Mouse (Mus musculus) gonadal fat pad, adult 2 months (tissue): ENCODE measurements around the gene Gprc5d. TPM values are rescaled to one million over a fixed set of nuclear protein-coding genes. Genes with fewer than 3 reads are reported as not detected.
A peak's percentile ranks its signal among the peaks of the same experiment; 100 is the strongest.

Source experiments
- DNase-seq: peaks from one replicate; pipeline ENCODE4 v3.0.0-alpha.2; 2012; ENCODE audit warnings: low read depth
- polyA plus RNA-seq: library from polyadenylated mRNA; depleted of rRNA; stranded (reverse); fragments of >200 nt; gene quantifications from 2 replicates; pipeline ENCODE4 v1.2.3, GENCODE M21; 2012

Gene Gprc5d
- polyA plus RNA-seq, 1 experiment: 0.12 TPM

DNA sequence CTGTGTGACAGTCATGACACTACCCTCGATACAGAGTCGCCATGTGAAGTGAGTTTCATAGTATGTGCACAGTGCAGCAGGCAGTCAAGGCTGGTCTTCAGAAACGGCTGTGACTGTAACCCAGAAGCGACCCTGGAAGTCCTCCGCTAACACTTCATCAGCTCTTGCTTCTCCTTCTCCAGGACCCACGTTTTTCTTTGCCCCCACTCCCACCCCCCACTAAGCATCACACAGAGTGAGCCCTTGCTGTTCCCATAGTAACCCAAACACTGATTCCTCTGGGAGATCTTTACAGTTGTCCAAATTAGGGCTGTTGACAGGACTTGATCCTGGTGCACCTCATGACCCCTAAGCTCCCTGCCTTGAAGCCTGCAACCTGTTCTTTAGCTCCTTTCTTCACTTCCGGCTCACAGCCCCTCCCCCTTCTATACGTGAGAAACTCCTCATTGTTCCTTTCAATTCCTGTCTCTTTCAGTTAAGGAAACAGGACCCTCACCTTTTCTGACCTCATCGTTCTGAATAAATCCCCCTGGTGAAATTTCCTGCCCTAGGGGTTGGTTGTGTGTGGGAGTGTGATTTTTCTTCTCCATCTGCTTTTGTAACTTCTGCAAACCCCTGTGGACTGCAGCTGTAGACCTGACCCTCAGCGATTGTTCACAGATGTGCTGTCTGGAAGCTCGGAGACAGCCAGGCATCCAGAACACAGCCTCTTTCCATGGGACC lies 18.5 kb upstream of the Gprc5d start:
- DNase-seq: no peak

DNA sequence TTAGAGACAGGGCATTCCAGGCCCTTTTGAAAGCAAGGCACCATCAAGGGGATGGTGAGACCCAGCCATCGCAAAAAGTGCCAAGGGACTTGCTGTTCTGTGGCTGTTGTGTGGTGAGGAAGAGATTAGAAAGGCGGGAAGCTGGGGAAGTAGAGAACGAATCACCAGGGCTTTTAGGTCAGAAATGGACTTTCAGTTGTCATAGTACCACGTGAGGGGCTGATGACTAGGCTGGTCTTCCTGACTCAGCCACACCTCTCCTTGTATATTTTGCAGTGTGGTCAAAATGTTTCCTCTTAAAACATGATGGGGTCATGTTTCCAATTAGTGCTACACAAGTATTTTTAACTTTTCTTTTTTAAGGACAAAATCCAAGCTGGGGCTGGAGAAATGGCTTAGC lies 17.7 kb upstream of the Gprc5d start:
- no peak for DNase-seq

DNA sequence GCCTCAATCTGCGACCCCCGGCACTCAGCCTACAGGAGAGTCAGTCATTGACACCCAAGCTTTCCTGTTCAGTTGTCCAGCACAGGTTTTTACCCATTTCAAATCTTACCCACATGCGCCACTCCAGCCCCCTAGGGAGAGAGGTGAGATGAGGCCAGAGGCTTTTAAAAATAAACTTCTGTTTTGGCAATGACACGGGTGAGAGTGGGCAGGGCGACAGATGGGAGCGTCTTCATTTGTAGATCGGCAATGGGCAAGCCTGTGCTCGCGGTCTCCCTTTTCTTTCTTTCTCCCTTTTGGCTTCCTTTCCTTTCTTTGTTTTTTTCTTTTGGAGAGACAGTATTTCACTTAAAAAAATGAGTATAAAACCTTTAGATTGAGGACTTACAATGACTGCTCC lies 15.4 kb upstream of the Gprc5d start:
- no peak for DNase-seq

- DNase-seq: no peak
Observed at GRCm38 (mm10) chr6:135133086-135133485, 15.0 kb upstream of the Gprc5d start.

- DNase-seq: no peak
Observed at GRCm38 (mm10) chr6:135124755-135125380, 6.8 kb upstream of the Gprc5d start.

DNA sequence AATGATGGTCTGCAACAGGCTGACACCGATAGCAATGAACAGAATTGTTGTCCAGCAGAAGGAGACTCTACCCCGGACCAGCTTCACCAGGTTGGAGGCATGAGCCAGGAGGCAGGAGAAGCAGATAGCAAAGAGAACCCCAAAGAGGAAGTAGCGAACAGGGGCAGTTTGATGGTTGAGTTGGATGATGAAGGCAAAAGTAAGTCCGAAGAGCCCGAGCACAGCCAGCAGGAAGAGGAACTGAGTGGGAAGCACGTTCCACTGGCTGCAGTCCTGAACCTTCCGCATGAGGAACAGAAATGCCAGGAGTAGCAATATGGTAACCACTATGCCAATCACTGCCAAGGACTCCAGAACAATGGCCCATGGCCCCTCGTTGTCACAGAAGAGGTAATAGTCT lies 1.6 kb downstream of the Gprc5d start:
- DNase-seq: no peak

- DNase-seq: no peak
Observed at GRCm38 (mm10) chr6:135113114-135113436, 5.0 kb downstream of the Gprc5d start.

GRCm38 (mm10) chr6:135112411-135113113 lies 5.5 kb downstream of the Gprc5d start:
- no peak for DNase-seq

- DNase-seq: no peak
Observed at GRCm38 (mm10) chr6:135107014-135107413, 11.1 kb downstream of the Gprc5d start.

- no peak for DNase-seq
Observed at GRCm38 (mm10) chr6:135102736-135103303, 15.3 kb downstream of the Gprc5d start.

- no peak for DNase-seq
Observed at GRCm38 (mm10) chr6:135100787-135101472, 17.2 kb downstream of the Gprc5d start.

GRCm38 (mm10) chr6:135092798-135093470 lies 25.1 kb downstream of the Gprc5d start:
- no peak for DNase-seq

DNA sequence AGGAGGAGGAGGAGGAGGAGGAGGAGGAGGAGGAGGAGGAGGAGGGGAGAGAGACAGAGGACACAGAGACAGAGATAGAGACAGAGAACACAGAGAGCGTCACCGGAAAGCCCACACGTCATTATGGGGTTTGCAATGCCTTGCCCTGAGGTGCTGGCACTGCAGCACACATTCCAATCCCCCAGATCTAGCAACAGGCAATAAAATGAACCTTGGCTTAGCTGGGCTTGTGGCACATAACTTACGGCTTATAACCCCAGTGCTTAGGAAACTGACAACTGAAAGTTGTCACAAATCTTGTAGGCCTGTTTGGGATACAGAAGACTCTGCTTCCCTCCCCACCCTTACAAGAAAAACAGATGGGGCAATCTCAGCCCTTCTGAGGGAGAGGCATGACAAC lies 27.4 kb downstream of the Gprc5d start:
- peak; percentile 67 for DNase-seq

DNA sequence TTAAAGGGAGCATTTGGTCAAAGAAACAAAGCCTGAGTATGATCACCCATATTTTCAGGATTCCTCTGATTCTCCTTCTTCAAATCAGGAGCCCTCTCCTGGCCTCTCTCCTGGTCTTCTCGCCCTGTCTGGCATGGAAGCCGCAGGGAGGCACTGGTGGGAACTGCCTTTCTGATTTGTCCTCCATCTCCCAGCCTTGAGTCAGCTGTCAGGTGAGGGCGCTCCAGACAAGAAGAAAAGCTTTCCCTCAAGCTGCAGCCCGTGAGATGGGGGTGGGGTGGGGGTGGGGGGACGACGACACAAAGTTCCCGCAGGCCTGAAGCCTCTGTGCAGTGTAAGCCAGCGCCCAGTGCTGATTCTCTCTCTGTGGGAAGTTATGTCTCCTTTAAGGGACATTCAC lies 28.3 kb downstream of the Gprc5d start:
- DNase-seq: no peak

DNA sequence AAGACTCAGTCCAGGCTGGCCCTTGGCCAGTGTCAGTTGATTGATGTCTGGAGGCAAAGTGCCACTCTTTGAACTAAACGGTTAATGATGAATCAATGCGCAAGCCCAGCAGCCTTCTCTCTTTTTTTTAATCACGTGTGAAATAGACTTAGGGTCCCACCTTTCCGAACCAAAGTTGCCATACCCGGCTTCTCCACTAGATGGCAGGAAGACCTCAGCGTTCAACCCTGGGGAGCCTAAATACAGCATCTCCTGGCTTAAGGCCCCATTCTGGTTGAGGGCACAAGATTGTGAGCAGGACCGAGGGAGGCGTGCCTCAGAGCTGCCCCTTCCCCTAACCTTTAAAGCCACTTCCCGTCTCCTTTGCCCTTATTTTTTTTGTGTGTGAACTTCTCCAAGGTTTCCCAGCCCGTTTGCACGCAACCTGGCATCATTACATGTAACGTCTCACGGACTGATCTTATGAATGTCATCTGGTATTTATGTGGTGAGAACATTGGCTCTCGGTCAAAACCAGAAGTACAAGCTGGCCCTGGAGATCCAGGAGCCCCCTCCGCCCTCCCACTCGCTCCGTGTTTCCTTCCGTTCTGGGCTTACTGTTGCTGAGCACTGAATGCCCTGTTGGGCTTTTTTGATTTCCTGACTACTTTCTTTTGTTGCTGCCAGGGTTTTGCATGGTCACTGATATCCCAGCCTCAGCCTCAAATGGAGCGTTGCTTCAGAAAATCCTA lies 30.2 kb downstream of the Gprc5d start:
- DNase-seq: no peak

- DNase-seq: no peak
Observed at GRCm38 (mm10) chr6:135085703-135086102, 32.4 kb downstream of the Gprc5d start.

- no peak for DNase-seq
Observed at GRCm38 (mm10) chr6:135083991-135084502, 34.0 kb downstream of the Gprc5d start.

DNA sequence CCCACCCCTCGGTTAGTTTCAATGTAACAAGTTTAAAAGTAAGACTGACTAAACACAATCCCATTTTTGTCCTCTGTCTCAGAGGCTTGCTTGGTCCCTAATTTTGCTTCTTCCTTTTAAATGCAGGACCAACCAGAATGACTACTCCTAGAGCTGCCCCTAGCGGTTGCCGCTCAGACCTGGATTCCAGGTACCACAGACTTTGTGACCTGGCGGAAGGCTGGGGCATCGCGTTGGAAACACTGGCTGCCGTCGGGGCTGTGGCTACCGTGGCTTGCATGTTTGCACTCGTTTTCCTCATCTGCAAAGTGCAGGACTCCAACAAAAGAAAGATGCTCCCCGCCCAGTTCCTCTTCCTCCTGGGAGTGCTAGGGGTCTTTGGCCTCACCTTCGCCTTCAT lies 39.7 kb downstream of the Gprc5d start:
- DNase-seq: no peak

DNA sequence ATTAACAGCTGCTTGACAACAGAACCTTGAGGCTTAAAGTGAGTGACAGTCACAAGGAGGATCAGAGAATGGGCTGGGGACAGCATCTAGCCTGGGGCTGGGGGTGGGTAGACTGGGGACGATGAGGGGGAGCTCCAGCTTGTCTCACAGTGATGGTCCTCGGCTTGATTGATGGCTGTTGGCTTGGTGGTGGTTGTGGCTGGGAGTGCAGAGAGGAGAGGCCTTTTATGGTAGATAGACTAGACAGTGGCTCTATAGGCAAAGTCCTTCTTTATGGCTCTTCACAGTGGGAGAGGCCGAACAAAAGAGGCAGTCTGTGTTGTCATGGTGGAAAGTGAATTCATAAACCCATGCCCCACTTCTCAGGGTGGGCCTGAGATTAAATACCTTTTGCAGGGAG lies 41.9 kb downstream of the Gprc5d start:
- DNase-seq: no peak

DNA sequence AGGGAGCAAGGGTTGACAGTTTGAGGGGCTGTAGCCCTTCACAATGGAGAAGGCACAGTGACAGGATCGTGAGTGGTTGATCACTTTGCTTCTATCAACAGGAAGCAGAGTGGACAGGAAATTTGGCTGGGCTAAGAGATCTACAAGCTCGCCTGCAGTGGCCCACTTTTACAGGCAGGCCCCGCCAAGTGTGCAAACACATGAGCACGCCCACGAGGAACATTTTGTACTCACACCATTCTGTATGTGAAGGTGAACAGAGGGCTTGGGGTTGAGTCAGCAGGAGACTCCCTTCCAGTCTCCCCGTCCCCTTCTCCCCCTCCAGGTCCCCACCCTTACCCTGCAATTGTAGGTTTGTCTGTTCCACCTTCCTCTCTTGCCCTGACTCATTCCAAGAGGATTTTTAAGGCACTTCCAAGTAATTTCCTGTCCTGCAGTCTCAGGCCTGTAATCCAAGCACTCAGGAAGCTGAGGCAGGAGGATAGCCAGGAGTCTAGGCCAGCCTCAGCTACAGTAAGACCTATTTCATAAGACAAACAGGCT lies 43.6 kb downstream of the Gprc5d start:
- DNase-seq: no peak
